Mouse (Mus musculus): ENCODE data around the gene Wbp2. TPM values are rescaled to one million over a fixed set of nuclear protein-coding genes. Genes with fewer than 3 reads are reported as not detected.

The Wbp2 gene
- total RNA-seq, 2 experiments from 2014 or later, result 103 to 110 TPM

- DNase-seq, result no peak
These were observed 24.3 kb downstream of the Wbp2 start for GRCm38 (mm10) chr11:116062521-116062920.

- no peak for DNase-seq
These were observed 25.0 kb downstream of the Wbp2 start for GRCm38 (mm10) chr11:116061641-116062415.

- DNase-seq, result no peak
These were observed 26.2 kb downstream of the Wbp2 start for GRCm38 (mm10) chr11:116060596-116060995.

GRCm38 (mm10) chr11:116059691-116060025 is 27.1 kb downstream of the Wbp2 start:
- no peak for DNase-seq

- DNase-seq, result no peak
These were observed 27.7 kb downstream of the Wbp2 start for GRCm38 (mm10) chr11:116058868-116059690.

GRCm38 (mm10) chr11:116058022-116058614 is 28.7 kb downstream of the Wbp2 start:
- DNase-seq, result no peak

- DNase-seq, result no peak
These were observed 29.4 kb downstream of the Wbp2 start for GRCm38 (mm10) chr11:116057237-116057881.

GRCm38 (mm10) chr11:116055873-116056272 is 30.9 kb downstream of the Wbp2 start:
- DNase-seq, result no peak

GRCm38 (mm10) chr11:116053510-116054229 is 33.1 kb downstream of the Wbp2 start:
- no peak for DNase-seq

GRCm38 (mm10) chr11:116050196-116050595 is 36.6 kb downstream of the Wbp2 start:
- DNase-seq, result no peak

- DNase-seq, result no peak
These were observed 37.2 kb downstream of the Wbp2 start for GRCm38 (mm10) chr11:116049610-116050009.

GRCm38 (mm10) chr11:116045173-116045572 is 41.6 kb downstream of the Wbp2 start:
- DNase-seq, result no peak

- DNase-seq, result no peak
These were observed 43.5 kb downstream of the Wbp2 start for GRCm38 (mm10) chr11:116043286-116043685.

- no peak for DNase-seq
These were observed 44.2 kb downstream of the Wbp2 start for GRCm38 (mm10) chr11:116042372-116043138.

- DNase-seq, result no peak
These were observed 45.0 kb downstream of the Wbp2 start for GRCm38 (mm10) chr11:116041833-116042232.

- DNase-seq, result no peak
These were observed 46.2 kb downstream of the Wbp2 start for GRCm38 (mm10) chr11:116040593-116040992.

GRCm38 (mm10) chr11:116037826-116038225 is 49.0 kb downstream of the Wbp2 start:
- DNase-seq, result no peak

GRCm38 (mm10) chr11:116036671-116037070 is 50.1 kb downstream of the Wbp2 start:
- DNase-seq, result no peak

- DNase-seq, result no peak
These were observed 52.2 kb downstream of the Wbp2 start for GRCm38 (mm10) chr11:116034584-116034983.

- DNase-seq, result no peak
These were observed 55.6 kb downstream of the Wbp2 start for GRCm38 (mm10) chr11:116030898-116031845.
